Mouse (Mus musculus): ENCODE data around the gene Prrc2a. TPM values are rescaled to one million over a fixed set of nuclear protein-coding genes. Genes with fewer than 3 reads are reported as not detected.

Prrc2a gene
- polyA plus RNA-seq, 2 experiments: 192 to 404 TPM

DNA sequence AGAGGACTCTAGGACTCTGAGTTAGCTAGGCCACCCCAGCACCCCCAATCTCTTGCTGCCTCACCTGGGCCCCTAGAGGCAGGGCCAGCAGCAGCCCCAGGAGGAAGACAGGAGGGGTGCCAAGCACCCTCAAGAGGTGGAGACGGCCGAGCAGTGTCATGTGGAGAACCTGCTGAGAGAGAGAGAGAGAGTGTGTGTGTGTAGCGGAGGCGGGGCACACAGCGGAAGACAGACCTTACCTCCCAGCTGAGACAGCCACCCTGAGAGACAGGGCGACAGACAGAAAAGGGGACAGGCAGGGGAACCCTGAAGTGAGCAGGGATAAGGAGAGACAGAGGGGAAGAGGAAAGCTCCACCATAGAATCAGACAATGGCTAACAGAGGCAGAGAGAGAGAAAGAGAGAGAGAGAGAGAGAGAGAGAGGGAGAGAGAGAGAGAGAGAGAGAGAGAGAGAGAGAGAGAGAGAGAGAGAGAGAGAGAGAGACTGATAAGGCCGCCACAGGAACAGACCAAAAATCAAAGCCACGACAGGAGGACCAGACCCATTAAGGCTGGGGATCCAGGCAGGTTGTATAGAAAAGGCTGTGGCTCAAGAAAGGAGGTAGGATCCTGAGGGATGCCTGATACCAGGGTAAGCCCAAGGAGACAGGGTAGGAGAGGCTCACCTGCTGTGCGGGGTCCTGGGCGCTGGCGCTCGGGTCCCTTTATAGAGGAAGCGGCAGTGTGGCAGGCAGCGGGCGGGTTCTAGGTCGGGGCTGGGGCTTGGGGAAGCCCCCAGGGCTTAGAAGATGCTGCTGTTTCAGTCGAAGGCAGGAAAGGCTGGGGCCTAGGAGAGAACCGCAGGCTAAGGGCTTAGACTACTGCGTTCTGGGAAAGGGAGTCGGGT is 40.0 kb upstream of the Prrc2a start, which contains the start of gene Lta:
Gene Lta, minus strand, starts transcription at position 858 of the 886 bp plus-strand sequence.
- no peak for ATAC-seq (ENCODE audit: low FRiP score, low read depth)
- WGBS: 18% methylated on average over 19 of the region's 20 CpGs
- Histone ChIP-seq H3K4me2 (replicated peaks; ENCODE audit: low read depth, low read length, severe bottlenecking) (no peak within 1 kb of the TSS), H3K4me3 (replicated peaks; ENCODE audit: low read length) (no peak within 1 kb of the TSS), H3K4me1 (ENCODE audit: control insufficient read depth, insufficient read depth, low read length) (no peaks in the 10 kb centered on the region), H3K36me3 (ENCODE audit: control insufficient read depth, insufficient read depth, low read length) (no peaks in the 10 kb centered on the region), H3K9me3 (ENCODE audit: control insufficient read depth, low read length) (no peaks in the 10 kb centered on the region), H3K27me3 (ENCODE audit: control insufficient read depth, insufficient read depth, low read length) (no peaks in the 10 kb centered on the region), H3K27ac (replicated peaks; ENCODE audit: low read depth, low read length) (no peak within 1 kb of the TSS), H3K9ac (ENCODE audit: low read depth, low read length, severe bottlenecking) (no peak within 1 kb of the TSS)
- no peak for TF ChIP-seq POLR2A (IDR thresholded peaks at IDR 0.05; ENCODE audit: borderline replicate concordance, extremely low read depth, insufficient read depth, insufficient read length)
- no peak for DNase-seq (ENCODE audit: low spot score)

DNA sequence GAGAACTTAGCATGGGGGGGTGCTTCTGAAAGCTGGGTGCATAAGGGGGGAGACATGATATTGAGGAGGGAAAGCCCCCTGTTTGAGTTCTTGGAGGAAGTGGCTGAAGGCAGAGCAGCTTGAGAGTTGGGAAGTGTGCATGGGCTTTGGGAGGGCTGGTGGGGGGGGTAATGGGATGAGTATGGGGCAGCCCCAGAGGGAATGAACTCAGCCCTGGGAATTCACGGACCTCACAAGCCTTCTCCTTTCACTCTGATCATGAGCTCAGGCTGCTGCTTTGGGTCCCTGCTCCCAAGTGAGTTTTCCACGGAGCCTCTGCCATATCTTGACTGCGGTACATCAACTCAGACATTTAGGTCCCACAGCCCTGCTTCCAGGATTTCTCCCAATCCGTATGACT is 37.7 kb upstream of the Prrc2a start:
- DNase-seq (ENCODE audit: low spot score) (no peak), ATAC-seq (ENCODE audit: low FRiP score, low read depth) (no peak)
- Histone ChIP-seq H3K27me3 (ENCODE audit: control insufficient read depth, insufficient read depth, low read length) (no peaks in the 10 kb centered on the region), H3K4me2 (replicated peaks; ENCODE audit: low read depth, low read length, severe bottlenecking) (no peak overlapping the region), H3K9ac (ENCODE audit: low read depth, low read length, severe bottlenecking) (no peak overlapping the region), H3K9me3 (ENCODE audit: control insufficient read depth, low read length) (no peaks in the 10 kb centered on the region), H3K27ac (replicated peaks; ENCODE audit: low read depth, low read length) (no peak overlapping the region), H3K4me1 (ENCODE audit: control insufficient read depth, insufficient read depth, low read length) (no peaks in the 10 kb centered on the region), H3K4me3 (replicated peaks; ENCODE audit: low read length) (no peak overlapping the region), H3K36me3 (ENCODE audit: control insufficient read depth, insufficient read depth, low read length) (no peaks in the 10 kb centered on the region)
- 83% methylated on average over 4 of the region's 4 CpGs for WGBS
- TF ChIP-seq POLR2A (IDR thresholded peaks at IDR 0.05; ENCODE audit: borderline replicate concordance, extremely low read depth, insufficient read depth, insufficient read length): no peak

DNA sequence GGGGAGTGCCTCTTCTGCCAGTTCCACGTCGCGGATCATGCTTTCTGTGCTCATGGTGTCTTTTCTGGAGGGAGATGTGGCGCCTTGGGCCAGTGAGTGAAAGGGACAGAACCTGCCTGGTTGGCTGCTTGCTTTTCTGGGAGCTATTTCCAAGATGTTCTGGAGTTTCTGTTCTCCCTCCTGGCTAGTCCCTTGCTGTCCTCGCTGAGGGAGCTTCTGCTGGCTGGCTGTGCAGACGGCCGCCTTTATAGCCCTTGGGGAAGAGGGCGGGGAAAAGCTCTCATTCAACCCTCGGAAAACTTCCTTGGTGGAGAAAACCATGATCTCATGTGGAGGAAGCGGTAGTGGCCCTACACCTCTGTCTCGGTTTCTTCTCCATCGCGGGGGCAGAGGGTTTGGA is 37.1 kb upstream of the Prrc2a start, which contains the start of gene Tnf:
Gene Tnf, minus strand, starts transcription at position 221 of the 400 bp plus-strand sequence.
- Histone ChIP-seq H3K36me3 (ENCODE audit: control insufficient read depth, insufficient read depth, low read length) (no peaks in the 10 kb centered on the region), H3K4me1 (ENCODE audit: control insufficient read depth, insufficient read depth, low read length) (no peaks in the 10 kb centered on the region), H3K4me3 (replicated peaks; ENCODE audit: low read length) (no peak within 1 kb of the TSS), H3K4me2 (replicated peaks; ENCODE audit: low read depth, low read length, severe bottlenecking) (no peak within 1 kb of the TSS), H3K9me3 (ENCODE audit: control insufficient read depth, low read length) (no peaks in the 10 kb centered on the region), H3K27me3 (ENCODE audit: control insufficient read depth, insufficient read depth, low read length) (no peaks in the 10 kb centered on the region), H3K9ac (ENCODE audit: low read depth, low read length, severe bottlenecking) (no peak within 1 kb of the TSS), H3K27ac (replicated peaks; ENCODE audit: low read depth, low read length) (no peak within 1 kb of the TSS)
- ATAC-seq (ENCODE audit: low FRiP score, low read depth) (no peak), DNase-seq (ENCODE audit: low spot score) (no peak)
- TF ChIP-seq POLR2A (IDR thresholded peaks at IDR 0.05; ENCODE audit: borderline replicate concordance, extremely low read depth, insufficient read depth, insufficient read length): no peak
- WGBS: 30% methylated on average over 13 of the region's 13 CpGs

DNA sequence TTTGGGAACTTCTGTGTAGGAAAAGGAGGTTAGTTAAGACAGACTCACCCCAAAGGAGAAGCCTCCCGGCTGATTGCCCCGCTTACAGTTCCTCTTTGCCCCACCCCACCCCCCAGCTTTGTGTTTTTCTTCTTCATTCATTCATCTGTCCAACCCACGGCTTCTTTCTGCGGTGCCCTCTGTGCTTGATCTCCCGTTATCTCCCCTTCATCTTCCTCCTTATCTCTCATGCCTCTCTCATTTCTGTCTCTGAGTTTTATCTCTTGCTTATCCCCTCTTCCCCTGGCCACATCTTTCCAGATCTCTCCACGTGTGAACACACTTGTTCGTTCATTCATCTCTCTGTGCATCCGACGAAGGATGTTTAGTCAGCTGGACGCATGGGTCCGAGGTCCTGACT is 36.4 kb upstream of the Prrc2a start:
- no peaks in the 10 kb centered on the region for H3K36me3 ChIP-seq (ENCODE audit: control insufficient read depth, insufficient read depth, low read length)
- H3K4me1 ChIP-seq (ENCODE audit: control insufficient read depth, insufficient read depth, low read length): no peaks in the 10 kb centered on the region
- no peaks in the 10 kb centered on the region for H3K9me3 ChIP-seq (ENCODE audit: control insufficient read depth, low read length)
- TF ChIP-seq POLR2A (IDR thresholded peaks at IDR 0.05; ENCODE audit: borderline replicate concordance, extremely low read depth, insufficient read depth, insufficient read length): no peak
- DNase-seq (ENCODE audit: low spot score): no peak
- no peak overlapping the region for H3K27ac ChIP-seq (replicated peaks; ENCODE audit: low read depth, low read length)
- no peak for ATAC-seq (ENCODE audit: low FRiP score, low read depth)
- H3K4me3 ChIP-seq (replicated peaks; ENCODE audit: low read length): no peak overlapping the region
- H3K9ac ChIP-seq (ENCODE audit: low read depth, low read length, severe bottlenecking): no peak overlapping the region
- 74% methylated on average over 11 of the region's 11 CpGs for WGBS
- peaks cover 6% of the 10 kb centered on the region for H3K27me3 ChIP-seq (ENCODE audit: control insufficient read depth, insufficient read depth, low read length)
- no peak overlapping the region for H3K4me2 ChIP-seq (replicated peaks; ENCODE audit: low read depth, low read length, severe bottlenecking)

DNA sequence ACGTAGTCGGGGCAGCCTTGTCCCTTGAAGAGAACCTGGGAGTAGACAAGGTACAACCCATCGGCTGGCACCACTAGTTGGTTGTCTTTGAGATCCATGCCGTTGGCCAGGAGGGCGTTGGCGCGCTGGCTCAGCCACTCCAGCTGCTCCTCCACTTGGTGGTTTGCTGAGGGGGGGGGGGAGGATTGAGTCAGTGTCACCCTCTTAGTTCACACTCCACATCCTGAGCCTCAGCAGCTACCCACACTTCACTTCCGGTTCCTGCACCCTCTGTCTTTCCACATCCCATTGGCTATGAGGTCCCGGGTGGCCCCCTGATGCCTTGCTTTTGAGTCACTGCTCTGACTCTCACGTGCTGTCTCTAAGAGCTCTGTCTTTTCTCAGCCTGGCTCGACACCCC is 35.7 kb upstream of the Prrc2a start:
- H3K9ac ChIP-seq (ENCODE audit: low read depth, low read length, severe bottlenecking): no peak overlapping the region
- no peaks in the 10 kb centered on the region for H3K9me3 ChIP-seq (ENCODE audit: control insufficient read depth, low read length)
- no peak overlapping the region for H3K4me2 ChIP-seq (replicated peaks; ENCODE audit: low read depth, low read length, severe bottlenecking)
- H3K27me3 ChIP-seq (ENCODE audit: control insufficient read depth, insufficient read depth, low read length): peaks cover 13% of the 10 kb centered on the region
- 79% methylated on average over 11 of the region's 11 CpGs for WGBS
- H3K27ac ChIP-seq (replicated peaks; ENCODE audit: low read depth, low read length): no peak overlapping the region
- no peak for DNase-seq (ENCODE audit: low spot score)
- no peak overlapping the region for H3K4me3 ChIP-seq (replicated peaks; ENCODE audit: low read length)
- no peak for ATAC-seq (ENCODE audit: low FRiP score, low read depth)
- peaks cover 2% of the 10 kb centered on the region; the same call in 1 of the 2 replicates for H3K4me1 ChIP-seq (ENCODE audit: control insufficient read depth, insufficient read depth, low read length)
- H3K36me3 ChIP-seq (ENCODE audit: control insufficient read depth, insufficient read depth, low read length): no peaks in the 10 kb centered on the region
- no peak for TF ChIP-seq POLR2A (IDR thresholded peaks at IDR 0.05; ENCODE audit: borderline replicate concordance, extremely low read depth, insufficient read depth, insufficient read length)
